Mouse (Mus musculus) E14TG2a.4 (cell line): ENCODE results near the gene Setd1b.

Experiments used
- CTCF ChIP-seq: conservative IDR thresholded peaks from 2 replicates; pipeline ENCODE4 v1.5.1; 2014; ENCODE audit warnings: low read length
- NANOG ChIP-seq: IDR thresholded peaks from 2 replicates; pipeline ENCODE4 v1.6.1; 2014; ENCODE audit warnings: borderline replicate concordance, low read length, mixed read lengths
- POU5F1 ChIP-seq: IDR thresholded peaks from 2 replicates; pipeline ENCODE4 v1.6.1; 2014; ENCODE audit warnings: low read length, borderline replicate concordance

DNA sequence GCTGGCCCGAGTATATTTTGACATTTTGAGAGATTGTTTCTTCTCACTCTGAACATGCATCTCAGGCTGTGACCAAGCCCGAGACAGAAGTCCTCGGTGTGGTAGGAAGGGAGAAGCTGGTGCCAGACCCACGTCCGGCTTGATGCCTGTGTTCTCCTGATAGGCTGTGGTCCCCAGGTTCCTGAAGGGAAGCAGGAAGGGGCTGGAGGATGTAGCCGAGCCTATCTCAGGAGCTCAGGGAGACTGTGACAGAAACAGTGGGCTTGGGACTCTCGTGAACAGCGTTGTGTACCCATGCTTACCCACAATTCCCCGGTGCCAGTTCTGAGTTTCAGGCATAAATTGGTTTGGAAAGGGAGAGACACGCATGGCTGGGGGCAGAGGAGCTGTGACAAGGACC is 23.2 kb upstream of the Setd1b start:
- TF ChIP-seq CTCF (no peak), POU5F1 (no peak), NANOG (no peak)
